Mouse (Mus musculus) MEL (cell line): ENCODE results near the gene Inpp4b. TPM values are rescaled to one million over a fixed set of nuclear protein-coding genes. Genes with fewer than 3 reads are reported as not detected.

ENCODE experiments used
- DNase-seq: peaks from one replicate; pipeline ENCODE4 v3.0.0; 2011; ENCODE audit warnings: low read depth, low spot score
- H3K27ac ChIP-seq: 2 replicates; pipeline ENCODE4 v1.5.1; 2012; ENCODE audit warnings: low read depth, mild to moderate bottlenecking, control low read depth, low read length, moderate library complexity; ENCODE audit not compliant: control insufficient read depth
- H3K27me3 ChIP-seq, 2 experiments: fragments of 150-350 bp in 1 of 2; sonication (generic) in 1 of 2; 2 replicates each; pipeline ENCODE4 v1.6.1; 2012; ENCODE audit warnings: low read length in 2 of 2, mild to moderate bottlenecking in 2 of 2, improper control_type of control experiment in 1 of 2, moderate library complexity in 1 of 2; ENCODE audit not compliant: insufficient read depth in 2 of 2, control insufficient read depth in 1 of 2
- H3K36me3 ChIP-seq, 2 experiments: 2 replicates each; pipeline ENCODE4 v1.6.1; 2012 to 2014; ENCODE audit warnings: low read length in 2 of 2, improper control_type of control experiment in 1 of 2, inconsistent platforms in 1 of 2, mild to moderate bottlenecking in 1 of 2; ENCODE audit not compliant: insufficient read depth in 2 of 2, control insufficient read depth in 1 of 2
- H3K4me1 ChIP-seq, 2 experiments: fragments of 150-350 bp in 1 of 2; sonication (generic) in 1 of 2; 2 replicates each; pipeline ENCODE4 v1.6.1; 2012; ENCODE audit warnings: low read length in 2 of 2, improper control_type of control experiment in 1 of 2, mild to moderate bottlenecking in 1 of 2; ENCODE audit not compliant: insufficient read depth in 2 of 2, control insufficient read depth in 1 of 2
- H3K4me3 ChIP-seq, 2 experiments: fragments of 150-350 bp in 1 of 2; sonication (generic) in 1 of 2; 2 replicates each; pipeline ENCODE4 v1.5.1; 2012; ENCODE audit warnings: low read depth in 2 of 2, low read length in 2 of 2, mild to moderate bottlenecking in 2 of 2, moderate library complexity in 2 of 2, control low read depth in 1 of 2, improper control_type of control experiment in 1 of 2; ENCODE audit not compliant: control insufficient read depth in 1 of 2, insufficient read depth in 1 of 2
- H3K79me2 ChIP-seq: 2 replicates; pipeline ENCODE4 v1.6.1; 2012; ENCODE audit warnings: mild to moderate bottlenecking, low read length, moderate library complexity; ENCODE audit not compliant: control insufficient read depth, poor library complexity, insufficient read depth
- H3K9ac ChIP-seq: 2 replicates; pipeline ENCODE4 v1.6.1; 2012; ENCODE audit warnings: low read depth, mild to moderate bottlenecking, control low read depth, low read length, moderate library complexity; ENCODE audit not compliant: control insufficient read depth, poor library complexity, severe bottlenecking
- H3K9me3 ChIP-seq: fragments of 150-350 bp; sonication (generic); replicated peaks from 2 replicates; pipeline ENCODE4 v1.6.1; 2012; ENCODE audit warnings: mild to moderate bottlenecking, low read length, improper control_type of control experiment, moderate library complexity; ENCODE audit not compliant: insufficient read depth
- BHLHE40 ChIP-seq: IDR thresholded peaks from 2 replicates; pipeline ENCODE4 v1.6.1; 2012; ENCODE audit warnings: low read depth, mild to moderate bottlenecking, inconsistent platforms, low read length, improper control_type of control experiment, borderline replicate concordance
- CHD1 ChIP-seq: IDR thresholded peaks from 2 replicates; pipeline ENCODE4 v1.6.1; 2012; ENCODE audit warnings: low read depth, mild to moderate bottlenecking, inconsistent platforms, low read length, improper control_type of control experiment
- CTCF ChIP-seq, 3 experiments: IDR thresholded peaks in 2 of 3; conservative IDR thresholded peaks in 1 of 3; 2 replicates each; pipeline ENCODE4 v1.5.1; 2011 to 2012; ENCODE audit warnings: low read length in 3 of 3, low read depth in 2 of 3, mild to moderate bottlenecking in 2 of 3, improper control_type of control experiment in 1 of 3, inconsistent platforms in 1 of 3, mixed read lengths in 1 of 3, moderate library complexity in 1 of 3; ENCODE audit not compliant: control insufficient read depth in 1 of 3, insufficient read depth in 1 of 3, poor library complexity in 1 of 3, severe bottlenecking in 1 of 3
- ELF1 ChIP-seq: IDR thresholded peaks from 2 replicates; pipeline ENCODE4 v1.6.1; 2014; ENCODE audit warnings: low read depth, mild to moderate bottlenecking, inconsistent platforms, low read length, improper control_type of control experiment, moderate library complexity
- ETS1 ChIP-seq: IDR thresholded peaks from 2 replicates; pipeline ENCODE4 v1.6.1; 2012; ENCODE audit warnings: low read depth, mild to moderate bottlenecking, inconsistent platforms, low read length, improper control_type of control experiment, moderate library complexity
- HCFC1 ChIP-seq: IDR thresholded peaks from 2 replicates; pipeline ENCODE4 v1.6.1; 2012; ENCODE audit warnings: low read depth, mild to moderate bottlenecking, inconsistent platforms, low read length, improper control_type of control experiment, moderate library complexity
- KAT2A ChIP-seq: conservative IDR thresholded peaks from 2 replicates; pipeline ENCODE4 v1.6.1; 2012; ENCODE audit warnings: low read depth, low read length, improper control_type of control experiment, inconsistent platforms
- MAX ChIP-seq: IDR thresholded peaks from 2 replicates; pipeline ENCODE4 v1.6.1; 2011; ENCODE audit warnings: low read length, improper control_type of control experiment
- MXI1 ChIP-seq: IDR thresholded peaks from 2 replicates; pipeline ENCODE4 v1.6.1; 2011; ENCODE audit warnings: mild to moderate bottlenecking, low read depth, low read length, improper control_type of control experiment
- MYC ChIP-seq: IDR thresholded peaks from 2 replicates; pipeline ENCODE4 v1.6.1; 2011; ENCODE audit warnings: low read depth, mild to moderate bottlenecking, low read length, improper control_type of control experiment, moderate library complexity
- NELFE ChIP-seq: IDR thresholded peaks from 2 replicates; pipeline ENCODE4 v1.6.1; 2011; ENCODE audit warnings: low read depth, low read length, improper control_type of control experiment
- NRF1 ChIP-seq: IDR thresholded peaks from 2 replicates; pipeline ENCODE4 v1.6.1; 2014; ENCODE audit warnings: low read depth, mild to moderate bottlenecking, inconsistent platforms, low read length, improper control_type of control experiment, moderate library complexity; ENCODE audit not compliant: poor library complexity, insufficient read depth, severe bottlenecking
- RAD21 ChIP-seq: IDR thresholded peaks from 2 replicates; pipeline ENCODE4 v1.6.1; 2011; ENCODE audit warnings: mild to moderate bottlenecking, low read depth, low read length, improper control_type of control experiment
- SMC3 ChIP-seq: IDR thresholded peaks from 2 replicates; pipeline ENCODE4 v1.6.1; 2011; ENCODE audit warnings: low read depth, low read length, improper control_type of control experiment
- TCF12 ChIP-seq: IDR thresholded peaks from 2 replicates; pipeline ENCODE4 v1.6.1; 2014; ENCODE audit warnings: low read depth, mild to moderate bottlenecking, inconsistent platforms, low read length, improper control_type of control experiment, moderate library complexity
- USF1 ChIP-seq: IDR thresholded peaks from 2 replicates; pipeline ENCODE4 v1.6.1; 2014; ENCODE audit warnings: low read depth, mild to moderate bottlenecking, inconsistent platforms, low read length, improper control_type of control experiment, moderate library complexity
- USF2 ChIP-seq, 2 experiments: IDR thresholded peaks; 2 replicates each; pipeline ENCODE4 v1.6.1; 2011 to 2012; ENCODE audit warnings: improper control_type of control experiment in 2 of 2, low read length in 2 of 2, borderline replicate concordance in 1 of 2, inconsistent platforms in 1 of 2, low read depth in 1 of 2, mild to moderate bottlenecking in 1 of 2; ENCODE audit not compliant: insufficient read depth in 1 of 2
- ZKSCAN1 ChIP-seq: IDR thresholded peaks from 2 replicates; pipeline ENCODE4 v1.6.1; 2012; ENCODE audit warnings: low read depth, mild to moderate bottlenecking, inconsistent platforms, low read length, improper control_type of control experiment, moderate library complexity
- polyA plus RNA-seq, 2 experiments: library from polyadenylated mRNA; stranded (reverse) in 1 of 2; unstranded in 1 of 2; fragments of >175 nt in 1 of 2; fragments of >200 nt in 1 of 2; gene quantifications; 2 replicates each; pipeline versions ENCODE4 v1.2.1 to v1.2.4; 2012; ENCODE audit warnings: low replicate concordance in 2 of 2, low read depth in 1 of 2; ENCODE audit not compliant: insufficient read length in 2 of 2, insufficient read depth in 1 of 2, missing spikeins in 1 of 2
- total RNA-seq: library from RNA; depleted of rRNA; stranded (reverse); fragments of 300-350 nt; gene quantifications from 2 replicates; pipeline ENCODE4 v1.2.3, GENCODE M21; 2012

Inpp4b gene
- total and polyA plus RNA-seq, 3 experiments = 12.3 to 26.9 (median 13.6) TPM

- TF ChIP-seq TCF12 (no peak), NELFE (no peak), BHLHE40 (no peak), CTCF (IDR thresholded peaks at IDR 0.05 in 2 of 3, conservative IDR thresholded peaks at IDR 0.05 in 1 of 3; ENCODE audit: control insufficient read depth in 1 of 3, insufficient read depth in 1 of 3, low read depth in 2 of 3, low read length in 3 of 3, poor library complexity in 1 of 3, severe bottlenecking in 1 of 3) (no peak), SMC3 (no peak), KAT2A (no peak), HCFC1 (no peak), MYC (no peak), USF2 (IDR thresholded peaks at IDR 0.05; ENCODE audit: borderline replicate concordance in 1 of 2, insufficient read depth in 1 of 2, low read depth in 1 of 2, low read length in 2 of 2) (no peak), MXI1 (no peak), CHD1 (no peak), ELF1 (no peak), USF1 (no peak), ETS1 (no peak), MAX (no peak), NRF1 (no peak)
- peaks cover 3 to 5% of the 10 kb centered on the region in 2 experiments; a peak in 3 of 4 replicates for H3K36me3 ChIP-seq
These were observed 523.3 kb downstream of the Inpp4b start for GRCm38 (mm10) chr8:81865664-81866063.

GRCm38 (mm10) chr8:81867020-81867419 lies 524.7 kb downstream of the Inpp4b start:
- no peak for DNase-seq
- H3K27me3 ChIP-seq = no peaks in the 10 kb centered on the region

More at GRCm38 (mm10) chr8:81865664-81866063, 523.3 kb downstream of the Inpp4b start:
- Histone ChIP-seq H3K4me3 (no peak overlapping the region), H3K9me3 (no peaks in the 10 kb centered on the region), H3K27ac (no peak overlapping the region), H3K79me2 (no peaks in the 10 kb centered on the region), H3K27me3 (no peaks in the 10 kb centered on the region), H3K9ac (no peak overlapping the region), H3K4me1 (no peaks in the 10 kb centered on the region; a peak in 1 of 4 replicates)
- no peak for DNase-seq

More at GRCm38 (mm10) chr8:81867020-81867419, 524.7 kb downstream of the Inpp4b start:
- Histone ChIP-seq H3K4me1 (no peaks in the 10 kb centered on the region; a peak in 1 of 4 replicates), H3K79me2 (no peaks in the 10 kb centered on the region), H3K36me3 (peaks cover 0 to 5% of the 10 kb centered on the region in 2 experiments; a peak in 3 of 4 replicates), H3K9me3 (no peaks in the 10 kb centered on the region), H3K27ac (no peak overlapping the region), H3K4me3 (no peak overlapping the region)
- TF ChIP-seq ZKSCAN1 = no peak
- no peak for TF ChIP-seq ETS1
- TF ChIP-seq MAX = no peak
- TF ChIP-seq HCFC1 = no peak
- no peak for TF ChIP-seq RAD21
- TF ChIP-seq CTCF (IDR thresholded peaks at IDR 0.05 in 2 of 3, conservative IDR thresholded peaks at IDR 0.05 in 1 of 3; ENCODE audit: control insufficient read depth in 1 of 3, insufficient read depth in 1 of 3, low read depth in 2 of 3, low read length in 3 of 3, poor library complexity in 1 of 3, severe bottlenecking in 1 of 3) = no peak
- TF ChIP-seq, all 39 proteins: peak for 0
- H3K9ac ChIP-seq = no peak overlapping the region
